Comparison of ENCODE assay signal across 20 mouse cellular contexts in the genomic region with DNA sequence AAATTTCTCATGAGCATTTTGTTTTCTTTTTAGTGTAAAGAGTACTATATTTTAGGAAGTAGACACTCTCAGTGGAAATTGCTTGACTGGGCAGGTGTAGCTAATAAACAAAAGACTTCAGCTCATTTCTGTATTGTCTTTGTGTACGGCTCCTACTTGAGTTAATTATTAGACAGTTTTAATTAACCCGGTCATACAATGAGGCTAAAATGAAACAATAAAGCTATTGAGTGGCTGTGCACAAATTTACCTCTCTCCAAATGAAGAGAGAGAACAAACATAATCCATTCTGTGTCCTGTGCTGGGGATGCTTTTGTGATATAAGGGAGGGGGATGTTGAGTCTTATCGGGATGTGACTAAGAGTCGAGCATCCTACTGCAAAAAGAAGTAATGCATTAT. TPM values are rescaled to one million over a fixed set of nuclear protein-coding genes. Genes with fewer than 3 reads are reported as not detected.
"Had no signal": no experiment of that assay in that cellular context is flagged by ENCODE, and none has a peak within 500 bp of the region (broad histone marks: within the 10 kb centered on the region; RNA-seq: fewer than 3 reads in every experiment).

No protein-coding gene starts in this region.

- H3K27ac ChIP-seq: liver, embryonic 15.5 days; lung, embryonic 15.5 days; macrophage; midbrain, embryonic 13.5 days; midbrain, embryonic 15.5 days; neural tube, embryonic 12.5 days; stomach, embryonic 15.5 days; stomach, postnatal 0 days had no signal

- H3K9ac ChIP-seq: liver, embryonic 15.5 days; liver, postnatal 0 days; lung, embryonic 15.5 days; midbrain, embryonic 13.5 days; midbrain, embryonic 15.5 days; neural tube, embryonic 12.5 days; stomach, embryonic 15.5 days had no signal

- ATAC-seq: liver, postnatal 0 days; lung, postnatal 0 days; midbrain, embryonic 13.5 days; midbrain, embryonic 15.5 days had no signal

- H3K27me3 ChIP-seq: liver, embryonic 15.5 days; lung, embryonic 15.5 days; megakaryocyte, embryonic 14.5 days; midbrain, embryonic 13.5 days; midbrain, embryonic 15.5 days; neural tube, embryonic 12.5 days; stomach, embryonic 15.5 days had no signal

- H3K4me2 ChIP-seq: liver, embryonic 15.5 days; lung, embryonic 15.5 days; midbrain, embryonic 11.5 days; midbrain, embryonic 13.5 days; midbrain, embryonic 15.5 days; neural tube, embryonic 12.5 days; stomach, embryonic 15.5 days had no signal

- H3K4me1 ChIP-seq: liver, embryonic 15.5 days; megakaryocyte, embryonic 14.5 days; midbrain, embryonic 15.5 days; stomach, embryonic 15.5 days had no signal

- H3K4me3 ChIP-seq: liver, embryonic 15.5 days; lung, embryonic 15.5 days; megakaryocyte, embryonic 14.5 days; midbrain, embryonic 13.5 days; midbrain, embryonic 15.5 days; neural tube, embryonic 12.5 days; stomach, embryonic 15.5 days had no signal

- DNase-seq: liver, postnatal 0 days; lung, adult 2 months; lung, postnatal 14 days; lung, postnatal 36 days; right cerebral cortex, postnatal 14 days; thymus, adult 2 months; thymus, postnatal 25 days; thymus, postnatal 4 days had no signal

- H3K36me3 ChIP-seq: liver, embryonic 15.5 days; lung, embryonic 15.5 days; midbrain, embryonic 13.5 days; midbrain, embryonic 15.5 days; neural tube, embryonic 12.5 days; stomach, embryonic 15.5 days had no signal

- H3K9me3 ChIP-seq: liver, embryonic 15.5 days; lung, embryonic 15.5 days; megakaryocyte, embryonic 14.5 days; midbrain, embryonic 13.5 days; midbrain, embryonic 15.5 days; neural tube, embryonic 12.5 days; stomach, embryonic 15.5 days had no signal

RNA-seq across cellular contexts. Expression of a gene that starts 43.9 kb away (rescaled TPM):
- polyA plus RNA-seq: testis, adult 2 months had no signal
